Mouse (Mus musculus) stomach, postnatal 0 days (tissue): ENCODE measurements around the gene Rack1. TPM values are rescaled to one million over a fixed set of nuclear protein-coding genes. Genes with fewer than 3 reads are reported as not detected.
"Not testable (repeated sequence)": the region's sequence is repeated elsewhere in the genome, so short reads cannot be mapped to it uniquely, and the experiment has no call there.

Source experiments
- ATAC-seq: fragments of 200-750 bp; cut with Nextera tagmentation; 2 replicates; pipeline ENCODE4 v1.8.0; 2017; ENCODE audit not compliant: low FRiP score, low TSS enrichment
- DNase-seq: peaks from one replicate; pipeline ENCODE4 v3.0.0-alpha.2; 2016; ENCODE audit warnings: low spot score
- H3K27ac ChIP-seq: fragments of 300-500 bp; sonication (generic); replicated peaks from 2 replicates; pipeline ENCODE4 v1.5.1; 2014; ENCODE audit warnings: mild to moderate bottlenecking, control low read depth
- H3K27me3 ChIP-seq: fragments of 300-500 bp; sonication (generic); 2 replicates; pipeline ENCODE4 v1.6.1; 2014; ENCODE audit warnings: low read length; ENCODE audit not compliant: control insufficient read depth, insufficient read depth
- H3K36me3 ChIP-seq: fragments of 300-500 bp; sonication (generic); 2 replicates; pipeline ENCODE4 v1.6.1; 2014; ENCODE audit warnings: low read length, mixed read lengths; ENCODE audit not compliant: control insufficient read depth, insufficient read depth
- H3K4me1 ChIP-seq: fragments of 300-500 bp; sonication (generic); replicated peaks from 2 replicates; pipeline ENCODE4 v1.6.1; 2014; ENCODE audit warnings: antibody characterized with exemption; ENCODE audit not compliant: control insufficient read depth, insufficient read depth
- H3K4me2 ChIP-seq: fragments of 300-500 bp; sonication (generic); replicated peaks from 2 replicates; pipeline ENCODE4 v1.6.1; 2014; ENCODE audit warnings: low read depth, mild to moderate bottlenecking, control low read depth, moderate library complexity
- H3K4me3 ChIP-seq: fragments of 300-500 bp; sonication (generic); 2 replicates; pipeline ENCODE4 v1.5.1; 2014; ENCODE audit warnings: low read depth, low read length, control low read depth
- H3K9ac ChIP-seq: fragments of 300-500 bp; sonication (generic); 2 replicates; pipeline ENCODE4 v1.6.1; 2014; ENCODE audit warnings: mild to moderate bottlenecking, low read length, control low read depth, mixed read lengths
- H3K9me3 ChIP-seq: fragments of 300-500 bp; sonication (generic); 2 replicates; pipeline ENCODE4 v1.6.1; 2016; ENCODE audit warnings: low read length; ENCODE audit not compliant: control insufficient read depth
- CTCF ChIP-seq: IDR thresholded peaks from 2 replicates; pipeline ENCODE4 v1.5.1; 2016; ENCODE audit warnings: antibody characterized with exemption, low read depth, mild to moderate bottlenecking, moderate library complexity
- EP300 ChIP-seq: optimal IDR thresholded peaks from 2 replicates; pipeline ENCODE3; 2016; ENCODE audit warnings: antibody characterized with exemption
- WGBS: fragments of 180-500 bp; shearing (Covaris S2); extraction: QIAGEN DNeasy Blood & Tissue Kit; methylation state at CpG from one replicate; pipeline ENCODE4 v1.1.7; 2014; 5-methylcytosine and 5-hydroxymethylcytosine counted together
- polyA plus RNA-seq: library from polyadenylated mRNA; unstranded; fragments of >200 nt; fragmentation: Nextera tagmentation; extraction: Ambion mirVana; gene quantifications from 2 replicates; pipeline ENCODE4 v1.2.1, GENCODE M21; 2015

Gene Rack1
- polyA plus RNA-seq, 1 experiment from 2014 or later: 529 TPM

DNA sequence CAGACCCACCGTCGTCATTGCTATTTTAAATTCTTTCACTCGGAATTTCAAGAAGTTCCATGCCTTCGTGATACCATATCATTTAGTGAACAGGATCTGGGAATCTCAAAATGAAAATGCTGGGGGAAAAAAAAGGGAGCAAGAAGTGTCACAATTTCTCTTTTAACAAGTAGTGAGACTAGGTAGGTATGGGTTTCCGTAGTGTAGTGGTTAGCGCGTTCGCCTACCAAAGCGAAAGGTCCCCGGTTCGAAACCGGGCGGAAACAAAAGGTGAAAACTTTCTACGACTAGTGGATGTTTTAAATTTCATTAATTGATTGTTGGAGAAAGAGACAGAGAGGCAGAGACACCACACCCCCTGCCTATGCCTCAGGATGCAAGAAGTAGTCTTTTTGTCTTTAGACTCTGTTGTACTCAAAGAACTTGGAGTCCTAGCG is 23.4 kb downstream of the Rack1 start:
- H3K4me3 ChIP-seq: peak overlapping the region; percentile 32
- ATAC-seq (no peak), DNase-seq (peak; percentile 66)
- H3K9ac ChIP-seq: no peak overlapping the region
- no peaks in the 10 kb centered on the region for H3K9me3 ChIP-seq
- 0 out of 2 replicates have a peak, but pooled peaks cover 3% of the 10 kb centered on the region for H3K4me1 ChIP-seq
- H3K36me3 ChIP-seq: no peaks in the 10 kb centered on the region
- H3K4me2 ChIP-seq: peak overlapping the region; percentile 63
- H3K27ac ChIP-seq: no peak overlapping the region
- no peaks in the 10 kb centered on the region for H3K27me3 ChIP-seq
- 2% methylated on average over 15 of the region's 15 CpGs for WGBS
- 0 out of 2 replicates have a peak, but pooled peaks have one; percentile 11 for TF ChIP-seq CTCF
- TF ChIP-seq EP300: no peak

- ATAC-seq: no peak
- TF ChIP-seq EP300: no peak
- TF ChIP-seq CTCF: no peak
- DNase-seq: no peak
- Histone ChIP-seq H3K9me3 (no peaks in the 10 kb centered on the region), H3K36me3 (no peaks in the 10 kb centered on the region), H3K4me3 (peak overlapping the region; percentile 32), H3K27ac (no peak overlapping the region), H3K9ac (no peak overlapping the region), H3K4me1 (0 out of 2 replicates have a peak, but pooled peaks cover 3% of the 10 kb centered on the region), H3K4me2 (peak overlapping the region; percentile 63), H3K27me3 (no peaks in the 10 kb centered on the region)
- WGBS: 11% methylated on average over 22 of the region's 22 CpGs
Observed at GRCm38 (mm10) chr11:48824311-48824830, 24.2 kb downstream of the Rack1 start.

DNA sequence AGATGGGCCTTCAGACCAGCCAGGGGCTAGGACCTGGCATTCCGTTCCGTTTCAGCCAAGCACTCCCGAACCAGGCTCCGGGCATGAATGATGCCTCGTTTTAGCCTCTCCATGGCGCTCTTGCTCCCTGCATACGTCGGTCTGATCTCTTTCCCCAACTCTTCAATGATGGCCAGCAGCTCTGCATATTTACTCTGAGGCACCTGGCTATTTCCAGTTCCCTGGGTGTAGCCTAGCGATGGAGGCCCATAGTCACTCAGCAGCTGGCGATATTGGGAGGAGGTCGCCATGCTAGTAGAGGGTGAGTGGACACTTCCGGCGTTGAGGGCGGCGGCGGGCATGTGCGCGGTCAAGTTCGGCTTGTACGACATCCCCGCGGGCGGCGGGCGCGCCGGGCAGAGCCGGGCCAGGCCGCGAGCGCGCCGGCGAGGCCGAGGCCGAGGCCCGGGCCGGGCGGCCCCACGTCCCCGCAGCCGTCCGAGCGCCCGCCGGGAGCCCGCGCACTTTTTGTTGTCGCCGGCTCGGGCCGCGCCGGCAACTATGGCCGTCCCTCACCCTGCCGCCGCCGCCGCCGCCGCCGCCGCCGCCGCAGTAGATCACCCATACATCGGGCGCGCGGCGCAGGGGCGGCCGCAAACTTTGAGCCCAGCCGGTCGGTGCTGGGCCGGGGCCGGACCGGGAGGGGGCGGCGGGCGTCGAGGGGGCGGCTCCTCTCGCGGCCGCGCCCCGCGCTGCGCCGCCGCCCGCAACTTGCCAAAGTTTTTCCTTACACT is 26.0 kb downstream of the Rack1 start, which contains the start of the genes Trim7 and Gm12184:
Gene Trim7, plus strand, starts transcription at position 162 of the 773 bp plus-strand sequence.
Gene Gm12184, minus strand, starts transcription at position 677 of the 773 bp plus-strand sequence.
- WGBS: 1% methylated on average over 24 of the region's 92 CpGs
- H3K36me3 ChIP-seq: not testable (repeated sequence)
- ATAC-seq: peak; percentile 87

GRCm38 (mm10) chr11:48826752-48827096 is 26.6 kb downstream of the Rack1 start:
- Histone ChIP-seq H3K27ac (peak overlapping the region; percentile 65), H3K9ac (peak overlapping the region; percentile 52), H3K9me3 (no peaks in the 10 kb centered on the region), H3K27me3 (no peaks in the 10 kb centered on the region), H3K4me3 (peak overlapping the region; percentile 45), H3K36me3 (no peaks in the 10 kb centered on the region), H3K4me1 (0 out of 2 replicates have a peak, but pooled peaks cover 3% of the 10 kb centered on the region), H3K4me2 (peak overlapping the region; percentile 63)
- WGBS: 4% methylated on average over 6 of the region's 6 CpGs
- peak; percentile 25 for ATAC-seq
- DNase-seq: no peak
- no peak for TF ChIP-seq CTCF
- no peak for TF ChIP-seq EP300

More for the DNA sequence above, 26.0 kb downstream of the Rack1 start, which contains the start of the genes Trim7 and Gm12184:
- not testable (repeated sequence) for H3K27me3 ChIP-seq, H3K4me1 ChIP-seq, H3K9me3 ChIP-seq, DNase-seq
- peak within 1 kb of the TSS; percentile 65 for H3K27ac ChIP-seq
- peak within 1 kb of the TSS; percentile 45 for H3K4me3 ChIP-seq
- TF ChIP-seq CTCF: peak; percentile 41
- H3K9ac ChIP-seq: peak within 1 kb of the TSS; percentile 52
- H3K4me2 ChIP-seq: peak within 1 kb of the TSS; percentile 63

GRCm38 (mm10) chr11:48827926-48828325 is 27.8 kb downstream of the Rack1 start:
- 72% methylated on average over 6 of the region's 6 CpGs for WGBS
- Histone ChIP-seq H3K9me3 (no peaks in the 10 kb centered on the region), H3K4me3 (no peak overlapping the region), H3K27ac (no peak overlapping the region), H3K4me2 (no peak overlapping the region), H3K9ac (no peak overlapping the region), H3K36me3 (no peaks in the 10 kb centered on the region), H3K4me1 (0 out of 2 replicates have a peak, but pooled peaks cover 3% of the 10 kb centered on the region), H3K27me3 (no peaks in the 10 kb centered on the region)
- DNase-seq (no peak), ATAC-seq (no peak)
- TF ChIP-seq EP300: no peak
- TF ChIP-seq CTCF: no peak

GRCm38 (mm10) chr11:48830279-48830678 is 30.1 kb downstream of the Rack1 start:
- Histone ChIP-seq H3K27ac (no peak overlapping the region), H3K4me3 (no peak overlapping the region), H3K27me3 (no peaks in the 10 kb centered on the region), H3K36me3 (no peaks in the 10 kb centered on the region), H3K9me3 (no peaks in the 10 kb centered on the region), H3K4me2 (no peak overlapping the region), H3K9ac (no peak overlapping the region), H3K4me1 (no peaks in the 10 kb centered on the region)
- ATAC-seq (no peak), DNase-seq (no peak)
- 67% methylated on average over 2 of the region's 2 CpGs for WGBS
- TF ChIP-seq EP300 (no peak), CTCF (no peak)
